Mouse (Mus musculus) limb, embryonic 14.5 days (tissue): ENCODE results near the gene Dctpp1. TPM values are rescaled to one million over a fixed set of nuclear protein-coding genes. Genes with fewer than 3 reads are reported as not detected.

Source experiments
- ATAC-seq: fragments of 200-750 bp; cut with Nextera tagmentation; 2 replicates; pipeline ENCODE4 v1.8.0; 2017; ENCODE audit warnings: low read depth, moderate number of reproducible peaks, moderate TSS enrichment; ENCODE audit not compliant: low FRiP score
- DNase-seq: peaks from one replicate; pipeline ENCODE4 v3.0.0-alpha.2; 2015; ENCODE audit warnings: low spot score
- H3K27ac ChIP-seq: fragments of 300-500 bp; sonication (generic); replicated peaks from 2 replicates; pipeline ENCODE4 v1.5.1; 2014; ENCODE audit warnings: low read depth, mild to moderate bottlenecking, low read length, moderate library complexity, mixed read lengths
- H3K27me3 ChIP-seq: fragments of 300-500 bp; sonication (generic); 2 replicates; pipeline ENCODE4 v1.6.1; 2014; ENCODE audit warnings: low read length, mixed read lengths; ENCODE audit not compliant: control insufficient read depth, insufficient read depth
- H3K36me3 ChIP-seq: fragments of 300-500 bp; sonication (generic); 2 replicates; pipeline ENCODE4 v1.6.1; 2014; ENCODE audit warnings: mild to moderate bottlenecking, low read length, moderate library complexity, mixed read lengths; ENCODE audit not compliant: control insufficient read depth, insufficient read depth
- H3K4me1 ChIP-seq: fragments of 300-500 bp; sonication (generic); 2 replicates; pipeline ENCODE4 v1.6.1; 2014; ENCODE audit warnings: antibody characterized with exemption, low read length, mixed read lengths; ENCODE audit not compliant: control insufficient read depth, insufficient read depth
- H3K4me2 ChIP-seq: fragments of 300-500 bp; sonication (generic); replicated peaks from 2 replicates; pipeline ENCODE4 v1.6.1; 2014; ENCODE audit warnings: low read depth, mild to moderate bottlenecking, low read length, moderate library complexity; ENCODE audit not compliant: severe bottlenecking
- H3K4me3 ChIP-seq: fragments of 300-500 bp; sonication (generic); replicated peaks from 2 replicates; pipeline ENCODE4 v1.5.1; 2014; ENCODE audit warnings: low read length
- H3K9ac ChIP-seq: fragments of 300-500 bp; sonication (generic); 2 replicates; pipeline ENCODE4 v1.6.1; 2014; ENCODE audit warnings: mild to moderate bottlenecking, low read depth, low read length, moderate library complexity; ENCODE audit not compliant: severe bottlenecking
- H3K9me3 ChIP-seq: fragments of 300-500 bp; sonication (generic); 2 replicates; pipeline ENCODE4 v1.6.1; 2016; ENCODE audit warnings: low read length; ENCODE audit not compliant: control insufficient read depth
- POLR2A ChIP-seq: fragments of 200-500 bp; IDR thresholded peaks from 2 replicates; pipeline ENCODE4 v1.8.0; 2012; ENCODE audit warnings: inconsistent platforms, mild to moderate bottlenecking, moderate library complexity, borderline replicate concordance; ENCODE audit not compliant: insufficient read depth, insufficient read length; ENCODE audit errors: extremely low read depth
- WGBS: fragments of 180-500 bp; shearing (Covaris S2); extraction: QIAGEN DNeasy Blood & Tissue Kit; methylation state at CpG from one replicate; pipeline ENCODE4 v1.1.7; 2014; 5-methylcytosine and 5-hydroxymethylcytosine counted together
- polyA plus RNA-seq, 2 experiments: library from polyadenylated mRNA; depleted of rRNA in 1 of 2; stranded (reverse) in 1 of 2; unstranded in 1 of 2; fragments of >200 nt; fragmentation: Nextera tagmentation in 1 of 2; extraction: Ambion mirVana in 1 of 2; gene quantifications; 2 replicates each; pipeline versions ENCODE4 v1.2.1 to v1.2.3; 2012 to 2014

Dctpp1 gene
- polyA plus RNA-seq, 2 experiments = 100 to 177 TPM

GRCm38 (mm10) chr7:127214521-127214920 is 46.0 kb downstream of the Dctpp1 start:
- H3K4me3 ChIP-seq = peak overlapping the region; percentile 34
- no peaks in the 10 kb centered on the region for H3K27me3 ChIP-seq
- H3K4me1 ChIP-seq = peaks cover 11% of the 10 kb centered on the region
- WGBS = 27% methylated on average over 21 of the region's 21 CpGs
- H3K9me3 ChIP-seq = no peaks in the 10 kb centered on the region
- no peaks in the 10 kb centered on the region for H3K36me3 ChIP-seq
- peak overlapping the region; percentile 60 for H3K4me2 ChIP-seq
- TF ChIP-seq POLR2A = no peak
- peak overlapping the region; percentile 53 for H3K9ac ChIP-seq
- H3K27ac ChIP-seq = no peak overlapping the region; the same call in 1 of the 2 replicates
- ATAC-seq (no peak), DNase-seq (no peak)

DNA sequence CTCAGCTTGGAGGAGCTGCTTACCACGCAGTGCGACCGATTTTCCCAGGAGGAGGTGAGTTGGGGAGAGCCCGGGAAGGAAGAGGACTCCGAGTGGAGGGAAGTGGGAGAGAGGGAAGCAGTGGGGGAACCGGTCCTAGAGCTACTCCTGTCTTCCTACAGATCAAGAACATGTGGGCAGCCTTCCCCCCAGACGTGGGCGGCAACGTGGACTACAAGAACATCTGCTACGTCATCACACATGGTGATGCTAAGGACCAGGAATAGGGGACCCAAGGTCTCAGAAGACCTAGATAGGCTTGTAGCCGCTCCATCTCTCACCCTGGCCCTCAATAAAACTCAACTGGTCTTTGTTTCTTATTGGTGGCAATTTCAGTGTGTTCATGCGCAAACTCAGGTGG is 46.6 kb downstream of the Dctpp1 start:
- WGBS = 47% methylated on average over 12 of the region's 12 CpGs
- Histone ChIP-seq H3K9me3 (no peaks in the 10 kb centered on the region), H3K27me3 (no peaks in the 10 kb centered on the region), H3K4me2 (peak overlapping the region; percentile 60), H3K4me3 (peak overlapping the region; percentile 34; the same call in 1 of the 2 replicates), H3K9ac (peak overlapping the region; percentile 53; the same call in 1 of the 2 replicates), H3K27ac (no peak overlapping the region), H3K36me3 (no peaks in the 10 kb centered on the region), H3K4me1 (peaks cover 15% of the 10 kb centered on the region)
- no peak for TF ChIP-seq POLR2A
- DNase-seq = no peak
- ATAC-seq = no peak

DNA sequence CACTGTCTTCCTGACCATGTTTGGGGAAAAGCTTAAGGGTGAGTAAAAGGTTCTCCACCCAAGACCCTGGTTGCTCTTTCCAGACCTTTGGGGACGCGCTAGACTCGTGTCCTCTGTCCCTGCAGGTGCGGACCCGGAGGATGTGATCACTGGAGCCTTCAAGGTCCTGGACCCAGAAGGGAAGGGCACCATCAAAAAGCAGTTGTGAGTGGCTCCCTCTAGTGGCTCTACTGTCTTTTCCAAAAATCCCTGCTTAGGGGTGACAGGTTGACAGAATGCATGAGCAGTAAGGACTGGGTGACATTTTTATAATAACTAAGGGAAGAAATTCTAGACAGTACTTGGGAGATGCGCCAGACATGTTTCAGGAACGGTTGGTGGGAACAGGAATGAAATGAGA is 47.0 kb downstream of the Dctpp1 start:
- Histone ChIP-seq H3K9me3 (no peaks in the 10 kb centered on the region), H3K9ac (no peak overlapping the region), H3K27ac (no peak overlapping the region), H3K36me3 (no peaks in the 10 kb centered on the region), H3K4me1 (peaks cover 15% of the 10 kb centered on the region), H3K27me3 (no peaks in the 10 kb centered on the region), H3K4me3 (0 out of 2 replicates have a peak overlapping the region, but pooled peaks have one; percentile 1), H3K4me2 (no peak overlapping the region)
- WGBS = 41% methylated on average over 7 of the region's 7 CpGs
- peak; percentile 49 for DNase-seq
- no peak for ATAC-seq
- TF ChIP-seq POLR2A = no peak

- Histone ChIP-seq H3K9me3 (no peaks in the 10 kb centered on the region), H3K4me3 (0 out of 2 replicates have a peak overlapping the region, but pooled peaks have one; percentile 1), H3K27ac (no peak overlapping the region), H3K4me2 (no peak overlapping the region), H3K4me1 (peaks cover 15% of the 10 kb centered on the region), H3K36me3 (no peaks in the 10 kb centered on the region), H3K27me3 (no peaks in the 10 kb centered on the region), H3K9ac (no peak overlapping the region)
- DNase-seq (no peak), ATAC-seq (no peak)
- 85% methylated on average over 12 of the region's 12 CpGs for WGBS
- no peak for TF ChIP-seq POLR2A
Measured at GRCm38 (mm10) chr7:127212432-127213250, 47.9 kb downstream of the Dctpp1 start.

DNA sequence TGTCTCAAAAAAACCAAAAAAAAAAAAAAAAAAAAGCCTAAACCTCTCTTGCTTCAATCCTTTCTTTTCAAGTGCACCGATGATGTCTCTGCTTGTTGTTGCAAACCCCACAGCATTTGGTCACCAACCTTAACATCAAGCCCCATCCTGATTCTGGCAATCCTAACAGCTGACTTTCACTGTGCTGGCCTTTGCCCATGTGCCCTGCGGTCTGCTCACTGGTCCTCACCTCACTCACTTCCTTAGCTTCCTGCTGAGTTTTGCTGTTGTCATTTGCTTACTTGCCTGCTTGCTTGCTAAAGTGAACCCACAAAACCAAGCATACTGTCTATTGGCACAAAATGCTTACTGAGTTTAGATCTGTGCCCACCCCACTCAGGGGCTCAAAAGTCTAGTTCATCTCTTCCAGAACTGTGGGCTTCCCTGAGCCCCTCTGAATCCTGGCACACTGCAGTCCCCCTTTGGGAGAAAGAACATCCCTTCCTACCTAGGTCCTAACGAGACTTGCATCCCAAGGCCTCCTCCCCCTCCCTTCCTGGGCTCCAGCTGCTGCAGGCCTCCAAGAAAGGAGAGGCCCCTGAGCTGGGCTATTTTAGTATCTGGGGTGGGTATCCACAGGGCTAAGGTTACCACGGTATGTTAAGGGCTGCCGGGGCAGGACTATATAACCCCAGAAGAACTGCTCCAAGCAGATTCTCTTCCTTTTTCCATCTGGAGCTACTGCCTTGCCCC is 49.3 kb downstream of the Dctpp1 start:
- DNase-seq = no peak
- ATAC-seq = no peak
- H3K4me3 ChIP-seq = no peak overlapping the region
- H3K9ac ChIP-seq = no peak overlapping the region
- H3K27me3 ChIP-seq = no peaks in the 10 kb centered on the region
- no peaks in the 10 kb centered on the region for H3K36me3 ChIP-seq
- no peak overlapping the region for H3K27ac ChIP-seq
- no peaks in the 10 kb centered on the region for H3K9me3 ChIP-seq
- 71% methylated on average over 5 of the region's 5 CpGs for WGBS
- no peak overlapping the region for H3K4me2 ChIP-seq
- peaks cover 22% of the 10 kb centered on the region for H3K4me1 ChIP-seq
- TF ChIP-seq POLR2A = no peak
